Mouse (Mus musculus) WW6 (cell line): ENCODE results near the gene Dolpp1.

Experiments used
- DNase-seq: peaks from one replicate; pipeline ENCODE4 v3.0.0-alpha.2; 2013; ENCODE audit warnings: low read depth, low spot score

Gene Dolpp1

GRCm38 (mm10) chr2:30440701-30441517, 48.9 kb downstream of the Dolpp1 start:
- DNase-seq: peak; percentile 66

- DNase-seq: peak; percentile 67
Measured at GRCm38 (mm10) chr2:30441518-30442497, 49.8 kb downstream of the Dolpp1 start.

- no peak for DNase-seq
Measured at GRCm38 (mm10) chr2:30442498-30442890, 50.4 kb downstream of the Dolpp1 start.

GRCm38 (mm10) chr2:30443281-30443680, 51.2 kb downstream of the Dolpp1 start:
- no peak for DNase-seq

- DNase-seq: no peak
Measured at GRCm38 (mm10) chr2:30444006-30444405, 52.0 kb downstream of the Dolpp1 start.

GRCm38 (mm10) chr2:30444450-30444849, 52.4 kb downstream of the Dolpp1 start:
- no peak for DNase-seq

- DNase-seq: no peak
Measured at GRCm38 (mm10) chr2:30445312-30445711, 53.3 kb downstream of the Dolpp1 start.

- DNase-seq: no peak
Measured at GRCm38 (mm10) chr2:30446891-30447826, 55.1 kb downstream of the Dolpp1 start.

GRCm38 (mm10) chr2:30448371-30448770, 56.3 kb downstream of the Dolpp1 start:
- no peak for DNase-seq
